Mouse (Mus musculus) ES-E14 (cell line): Measurements from ENCODE around the gene Sh3d21. TPM values are rescaled to one million over a fixed set of nuclear protein-coding genes. Genes with fewer than 3 reads are reported as not detected.

Source experiments
- DNase-seq: peaks from one replicate; pipeline ENCODE4 v3.0.0-alpha.2; 2013; ENCODE audit warnings: low read depth, low spot score
- H3K27ac ChIP-seq: 2 replicates; pipeline ENCODE4 v1.5.1; 2012; ENCODE audit warnings: low read depth, mild to moderate bottlenecking, low read length, moderate library complexity, mixed read lengths; ENCODE audit not compliant: poor library complexity, insufficient read depth, severe bottlenecking
- H3K36me3 ChIP-seq: 2 replicates; pipeline ENCODE4 v1.6.1; 2012; ENCODE audit warnings: mild to moderate bottlenecking, low read length, moderate library complexity, mixed read lengths; ENCODE audit not compliant: control insufficient read depth, poor library complexity, insufficient read depth, severe bottlenecking
- H3K4me1 ChIP-seq, 2 experiments: fragments of 150-350 bp in 1 of 2; sonication (generic) in 1 of 2; 2 replicates each; pipeline ENCODE4 v1.6.1; 2012; ENCODE audit warnings: low read length in 2 of 2, mild to moderate bottlenecking in 1 of 2, mixed read lengths in 1 of 2; ENCODE audit not compliant: control insufficient read depth in 2 of 2, insufficient read depth in 2 of 2, poor library complexity in 1 of 2
- H3K4me3 ChIP-seq, 2 experiments: fragments of 150-350 bp in 1 of 2; sonication (generic) in 1 of 2; 2 replicates each; pipeline ENCODE4 v1.5.1; 2012; ENCODE audit warnings: low read length in 2 of 2, low read depth in 1 of 2, mild to moderate bottlenecking in 1 of 2, mixed read lengths in 1 of 2; ENCODE audit not compliant: insufficient read depth in 1 of 2, poor library complexity in 1 of 2, severe bottlenecking in 1 of 2
- H3K9ac ChIP-seq: 2 replicates; pipeline ENCODE4 v1.6.1; 2012; ENCODE audit warnings: low read depth, mild to moderate bottlenecking, low read length, mixed read lengths; ENCODE audit not compliant: poor library complexity, insufficient read depth, severe bottlenecking
- H3K9me3 ChIP-seq: fragments of 150-350 bp; sonication (generic); 2 replicates; pipeline ENCODE4 v1.6.1; 2012; ENCODE audit warnings: low read depth, mild to moderate bottlenecking, low read length; ENCODE audit not compliant: control insufficient read depth, insufficient read depth
- CHD2 ChIP-seq: IDR thresholded peaks from 2 replicates; pipeline ENCODE4 v1.6.1; 2014; ENCODE audit warnings: mild to moderate bottlenecking, low read depth, low read length, inconsistent platforms
- HCFC1 ChIP-seq: IDR thresholded peaks from 2 replicates; pipeline ENCODE4 v1.6.1; 2012; ENCODE audit warnings: low read length, inconsistent platforms, borderline replicate concordance; ENCODE audit not compliant: insufficient read depth
- MAFK ChIP-seq: IDR thresholded peaks from 2 replicates; pipeline ENCODE4 v1.6.1; 2014; ENCODE audit warnings: mild to moderate bottlenecking, low read depth, low read length, inconsistent platforms; ENCODE audit not compliant: insufficient read depth
- ZC3H11A ChIP-seq: IDR thresholded peaks from 2 replicates; pipeline ENCODE4 v1.6.1; 2012; ENCODE audit warnings: low read depth, mild to moderate bottlenecking, inconsistent platforms, low read length, borderline replicate concordance
- ZNF384 ChIP-seq: IDR thresholded peaks from 2 replicates; pipeline ENCODE4 v1.6.1; 2012; ENCODE audit warnings: low read depth, low read length, inconsistent platforms
- in situ Hi-C, 2 experiments: fragments of 600-800 bp; cut with MboI; formaldehyde crosslinking; loops; one replicate each; pipeline ENCODE4 v1.15.1; 2025; ENCODE audit warnings: low sequenced_read_pairs in 2 of 2, inconsistent platforms in 1 of 2; ENCODE audit not compliant: unreplicated experiment in 2 of 2
- total RNA-seq: library from RNA; depleted of rRNA; stranded (reverse); fragments of 300-350 nt; gene quantifications from 2 replicates; pipeline ENCODE4 v1.2.3, GENCODE M21; 2012

Gene Sh3d21
- total RNA-seq, 1 experiment, result 2.4 TPM

DNA sequence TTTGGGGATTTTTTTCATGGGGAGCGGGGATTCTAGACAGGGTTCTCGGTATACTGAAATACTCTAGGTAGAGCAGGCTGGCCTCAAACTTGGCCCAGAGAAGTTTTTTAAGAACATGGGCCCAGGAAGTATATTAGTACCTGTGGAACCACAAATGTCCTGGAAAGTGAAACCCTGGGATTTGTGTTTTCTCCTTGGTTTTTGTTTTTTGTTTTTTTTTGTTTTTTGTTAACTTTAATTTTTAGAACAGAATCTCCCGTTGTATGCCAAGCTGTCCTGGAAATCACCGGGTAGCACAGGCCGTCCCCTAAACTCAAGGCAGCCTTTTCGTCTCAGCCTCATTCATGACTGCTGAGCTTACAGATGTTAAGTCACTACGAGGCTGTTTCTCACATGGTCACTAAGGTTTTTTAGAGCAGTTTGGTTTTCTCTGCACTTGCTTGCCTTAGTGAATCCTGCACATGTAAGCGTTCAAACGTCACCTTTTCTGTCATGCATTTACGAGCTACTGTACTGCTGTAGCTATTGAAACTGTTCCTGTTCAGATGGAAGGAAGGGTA is 40.1 kb upstream of the Sh3d21 start:
- TF ChIP-seq ZNF384, result no peak
- TF ChIP-seq MAFK, result no peak
- TF ChIP-seq HCFC1, result no peak
- TF ChIP-seq ZC3H11A, result no peak
- no peak for TF ChIP-seq CHD2
- Histone ChIP-seq H3K27ac (peak overlapping the region; percentile 74; the same call in 1 of the 2 replicates), H3K36me3 (peaks cover 5% of the 10 kb centered on the region; the same call in 1 of the 2 replicates), H3K4me3 (peak overlapping the region; percentile 58 to 78; a peak in 3 of 4 replicates), H3K9ac (peak overlapping the region; percentile 55; the same call in 1 of the 2 replicates), H3K4me1 (peaks cover 11 to 20% of the 10 kb centered on the region in 2 experiments), H3K9me3 (no peaks in the 10 kb centered on the region)
- no peak for DNase-seq
- in situ Hi-C loops, result no loop called here

GRCm38 (mm10) chr4:126202303-126203181 is 39.3 kb upstream of the Sh3d21 start, which contains the start of gene Thrap3:
Gene Thrap3 (minus strand): TSS chr4:126202760.
- TF ChIP-seq MAFK (no peak), HCFC1 (peak; percentile 97)
- H3K9ac ChIP-seq, result peak within 1 kb of the TSS; percentile 98
- peak within 1 kb of the TSS; percentile 96 for H3K27ac ChIP-seq
- H3K36me3 ChIP-seq, result peaks cover 5% of the 10 kb centered on the region; the same call in 1 of the 2 replicates
- H3K4me1 ChIP-seq, result peaks cover 11 to 20% of the 10 kb centered on the region in 2 experiments
- in situ Hi-C loops, result no loop called here
- DNase-seq, result peak; percentile 94
- peak within 1 kb of the TSS; percentile 91 to 94 for H3K4me3 ChIP-seq
- no peaks in the 10 kb centered on the region for H3K9me3 ChIP-seq

GRCm38 (mm10) chr4:126201514-126202302 is 38.4 kb upstream of the Sh3d21 start:
- no peak for DNase-seq
- in situ Hi-C loops, result no loop called here
- Histone ChIP-seq H3K9ac (peak overlapping the region; percentile 98), H3K4me3 (peak overlapping the region; percentile 91 to 94), H3K4me1 (peaks cover 11 to 17% of the 10 kb centered on the region in 2 experiments), H3K36me3 (peaks cover 8% of the 10 kb centered on the region; the same call in 1 of the 2 replicates), H3K27ac (peak overlapping the region; percentile 96), H3K9me3 (no peaks in the 10 kb centered on the region)
- TF ChIP-seq MAFK (no peak), HCFC1 (no peak), CHD2 (no peak), ZNF384 (no peak), ZC3H11A (no peak)

GRCm38 (mm10) chr4:126200656-126201055 is 37.4 kb upstream of the Sh3d21 start:
- H3K36me3 ChIP-seq, result peaks cover 8% of the 10 kb centered on the region; the same call in 1 of the 2 replicates
- in situ Hi-C loops, result no loop called here
- peak overlapping the region; percentile 64; the same call in 1 of the 2 replicates for H3K9ac ChIP-seq
- H3K4me3 ChIP-seq, result peak overlapping the region; percentile 91 to 94
- H3K9me3 ChIP-seq, result no peaks in the 10 kb centered on the region
- H3K4me1 ChIP-seq, result peaks cover 11 to 17% of the 10 kb centered on the region in 2 experiments
- no peak overlapping the region for H3K27ac ChIP-seq
- DNase-seq, result no peak
- TF ChIP-seq MAFK, result no peak
- TF ChIP-seq ZNF384, result no peak
- no peak for TF ChIP-seq ZC3H11A
- no peak for TF ChIP-seq CHD2
- no peak for TF ChIP-seq HCFC1
